Mouse (Mus musculus): ENCODE data around the gene Cstad.

Gene Cstad

GRCm38 (mm10) chr2:30595796-30596195 is 956 bp downstream of the Cstad start:
- DNase-seq (ENCODE audit: low spot score): no peak

- no peak for DNase-seq (ENCODE audit: low spot score)
These were observed 4.8 kb downstream of the Cstad start for GRCm38 (mm10) chr2:30599621-30600020.

DNA sequence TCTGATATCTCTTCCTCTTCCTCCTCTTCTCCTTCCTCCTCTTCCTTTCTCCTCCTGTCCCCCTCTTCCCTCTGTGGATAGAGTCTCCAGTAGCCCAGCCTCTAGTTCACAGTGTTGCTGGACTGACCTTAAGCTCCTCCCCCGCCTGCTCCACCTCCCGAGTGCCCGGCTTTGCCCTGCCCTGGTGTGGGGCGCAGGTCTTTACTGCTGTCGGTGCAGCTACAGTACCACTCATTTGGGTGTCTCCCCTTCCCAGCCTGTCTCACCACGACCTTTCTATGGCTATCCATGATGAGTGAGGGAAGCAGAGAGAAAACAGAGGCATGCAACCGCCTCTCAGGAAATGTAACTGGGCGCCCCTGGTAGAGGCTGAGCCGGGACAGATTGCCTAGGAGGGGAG is 5.5 kb downstream of the Cstad start:
- no peak for DNase-seq (ENCODE audit: low spot score)

DNA sequence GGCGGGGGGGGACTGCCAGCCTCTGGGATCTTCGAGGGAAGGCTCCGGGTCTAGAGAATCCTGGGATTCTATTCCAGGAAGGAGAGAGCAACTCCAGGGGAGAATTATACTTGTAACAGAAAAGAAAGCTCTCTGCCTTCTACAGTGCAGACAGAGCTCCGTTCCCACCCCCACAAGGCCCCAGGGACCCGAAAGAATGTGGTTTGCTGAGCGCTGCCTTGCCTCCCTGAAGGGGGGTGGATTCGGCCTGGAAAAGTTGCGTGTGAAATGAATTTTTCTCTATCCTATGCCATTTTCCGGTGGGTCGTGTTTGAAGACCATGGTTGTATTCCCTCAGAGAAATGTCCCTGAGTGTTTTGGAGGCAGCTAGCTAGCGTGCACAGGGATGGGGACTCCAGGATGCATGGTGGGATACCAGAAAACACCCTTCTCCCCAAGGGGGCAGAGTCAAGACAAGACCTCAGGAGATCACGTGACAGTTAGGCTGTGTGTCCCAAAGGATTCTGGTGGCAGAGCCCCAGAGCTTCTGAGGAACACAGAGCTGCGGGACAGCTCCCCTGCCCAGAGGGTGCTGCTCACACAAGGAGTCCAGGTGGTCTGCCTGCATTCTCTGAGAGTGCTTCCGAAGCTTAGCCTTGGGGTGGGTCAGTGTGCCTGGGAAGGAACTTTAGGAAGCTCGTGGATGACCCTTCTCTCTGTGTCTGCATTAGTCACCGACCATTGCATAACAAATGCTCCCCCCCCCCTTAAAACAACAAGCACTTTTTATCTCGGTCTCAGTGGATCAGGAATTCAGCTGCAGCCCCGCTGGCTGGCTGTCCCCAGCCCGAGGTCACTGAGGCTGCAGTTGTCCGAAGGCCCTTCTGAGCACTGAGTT is 6.4 kb downstream of the Cstad start:
- no peak for DNase-seq (ENCODE audit: low spot score)

DNA sequence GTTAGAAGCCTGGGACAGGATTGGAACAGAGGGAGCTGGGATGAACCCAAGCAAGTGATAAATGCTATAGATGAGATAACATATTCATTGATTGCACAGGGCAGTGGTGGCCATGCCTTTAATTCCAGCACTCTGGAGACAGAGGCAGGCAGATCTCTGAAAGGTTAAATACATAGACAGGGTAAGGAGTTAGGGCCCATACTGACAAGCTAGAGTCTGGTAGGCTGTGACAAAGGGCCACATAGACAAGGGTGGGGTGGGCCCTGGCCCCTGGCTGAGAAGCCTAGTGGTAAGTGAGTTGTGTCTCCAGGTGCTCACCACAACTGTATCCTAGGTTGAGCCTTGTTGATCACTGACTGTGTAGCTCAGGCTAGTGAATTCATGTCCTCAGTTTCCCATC is 7.6 kb downstream of the Cstad start:
- no peak for DNase-seq (ENCODE audit: low spot score)

GRCm38 (mm10) chr2:30603731-30604130 is 8.9 kb downstream of the Cstad start:
- DNase-seq (ENCODE audit: low spot score): no peak

- no peak for DNase-seq (ENCODE audit: low spot score)
These were observed 10.3 kb downstream of the Cstad start for GRCm38 (mm10) chr2:30604880-30605761.

DNA sequence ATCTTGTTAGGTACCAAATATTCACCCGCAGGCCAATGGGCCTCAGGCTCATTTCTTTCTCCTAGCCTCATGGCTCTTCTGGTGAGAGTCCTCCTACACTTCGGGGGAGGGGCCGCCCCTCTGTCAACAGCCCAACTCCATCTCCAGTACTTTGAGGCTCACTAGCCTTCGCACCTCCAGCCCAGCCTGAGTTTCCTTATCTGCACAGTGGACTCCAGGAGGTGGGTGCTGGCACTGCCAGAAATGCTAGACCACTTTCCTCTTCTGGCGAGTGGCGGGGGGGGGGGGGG is 10.9 kb downstream of the Cstad start:
- DNase-seq (ENCODE audit: low spot score): no peak

GRCm38 (mm10) chr2:30606621-30607052 is 11.8 kb downstream of the Cstad start:
- no peak for DNase-seq (ENCODE audit: low spot score)

DNA sequence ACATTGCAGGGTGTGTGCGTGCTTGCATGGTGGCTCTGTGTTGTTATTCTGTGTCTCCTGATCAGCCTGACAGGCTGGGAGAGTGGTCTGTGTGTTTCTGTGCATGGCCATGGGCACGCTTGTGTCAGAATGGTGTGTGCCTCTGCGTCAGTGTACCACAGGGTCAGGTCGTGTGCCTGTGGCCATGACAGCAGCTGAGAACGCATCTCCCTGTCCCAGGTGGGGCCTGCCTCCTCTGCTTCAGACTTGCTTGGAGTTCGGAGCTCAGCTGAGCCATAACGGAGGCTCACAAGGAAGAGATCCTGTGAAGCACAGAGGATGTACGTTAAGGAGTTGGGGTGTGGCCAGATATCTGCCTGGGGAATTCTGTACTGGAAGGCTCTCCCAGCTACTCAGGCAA is 13.1 kb downstream of the Cstad start:
- DNase-seq (ENCODE audit: low spot score): no peak

GRCm38 (mm10) chr2:30608690-30609201 is 13.9 kb downstream of the Cstad start:
- no peak for DNase-seq (ENCODE audit: low spot score)

DNA sequence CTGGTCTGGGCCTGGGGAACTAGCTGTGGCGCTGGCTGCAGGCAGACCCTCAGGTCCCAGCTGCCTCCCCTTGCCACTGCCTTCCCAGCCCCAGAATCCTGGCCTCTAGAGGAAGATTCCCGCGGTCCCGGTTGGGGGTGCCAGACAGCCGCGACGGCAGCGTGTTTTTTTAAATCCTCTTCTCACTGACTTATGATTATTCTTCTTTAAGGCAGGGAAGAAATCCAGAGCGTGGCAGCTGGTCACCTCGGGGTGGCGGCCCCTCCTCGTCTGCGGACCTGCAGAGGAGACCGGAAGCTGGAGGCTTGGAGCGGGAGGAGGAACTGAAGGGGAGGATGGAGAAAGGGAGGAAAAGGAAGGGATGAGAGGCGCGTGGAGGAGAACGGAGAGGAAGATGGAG is 18.7 kb downstream of the Cstad start:
- DNase-seq (ENCODE audit: low spot score): no peak

GRCm38 (mm10) chr2:30614151-30614923 is 19.5 kb downstream of the Cstad start:
- DNase-seq (ENCODE audit: low spot score): no peak

DNA sequence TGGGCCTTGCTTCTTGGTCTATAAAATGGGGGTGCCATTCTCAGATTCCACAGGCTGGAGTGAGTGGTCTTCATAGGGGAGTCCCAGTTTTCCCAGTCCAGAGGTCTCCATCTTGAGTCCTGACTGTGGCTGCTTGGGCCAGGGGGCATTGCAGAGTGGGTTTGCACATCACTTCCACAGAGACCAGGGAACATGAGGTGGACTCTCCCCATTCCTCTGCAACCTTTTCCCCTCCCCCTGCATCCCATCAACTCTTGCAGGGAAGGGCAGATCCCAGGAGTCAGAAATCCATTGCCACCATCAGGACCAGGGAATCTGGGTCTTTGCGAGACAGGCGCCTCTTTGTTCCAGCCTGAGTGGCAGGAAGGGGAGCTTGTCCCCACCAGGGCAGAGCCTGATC is 21.0 kb downstream of the Cstad start:
- no peak for DNase-seq (ENCODE audit: low spot score)

DNA sequence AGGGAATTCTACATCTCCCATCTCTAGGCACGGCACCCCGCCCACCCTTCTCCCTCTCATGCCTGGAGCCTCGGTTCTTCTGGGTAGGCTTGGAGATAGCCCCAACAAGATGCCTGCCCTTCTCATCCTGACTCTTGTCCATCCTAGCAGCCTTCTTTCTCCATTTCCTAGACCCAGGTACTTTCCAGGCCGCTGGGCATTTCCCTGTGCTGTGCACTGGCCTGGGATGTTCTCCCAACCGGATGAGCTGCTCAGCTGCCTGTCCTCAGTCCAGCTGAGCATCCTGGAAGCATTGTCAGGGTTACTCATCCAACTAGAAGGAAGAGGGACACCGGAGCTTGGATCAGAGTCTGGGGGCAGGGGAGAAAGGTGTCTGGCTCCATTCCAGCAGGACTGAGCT is 21.6 kb downstream of the Cstad start:
- DNase-seq (ENCODE audit: low spot score): no peak

GRCm38 (mm10) chr2:30618487-30619248 is 23.8 kb downstream of the Cstad start:
- DNase-seq (ENCODE audit: low spot score): no peak

DNA sequence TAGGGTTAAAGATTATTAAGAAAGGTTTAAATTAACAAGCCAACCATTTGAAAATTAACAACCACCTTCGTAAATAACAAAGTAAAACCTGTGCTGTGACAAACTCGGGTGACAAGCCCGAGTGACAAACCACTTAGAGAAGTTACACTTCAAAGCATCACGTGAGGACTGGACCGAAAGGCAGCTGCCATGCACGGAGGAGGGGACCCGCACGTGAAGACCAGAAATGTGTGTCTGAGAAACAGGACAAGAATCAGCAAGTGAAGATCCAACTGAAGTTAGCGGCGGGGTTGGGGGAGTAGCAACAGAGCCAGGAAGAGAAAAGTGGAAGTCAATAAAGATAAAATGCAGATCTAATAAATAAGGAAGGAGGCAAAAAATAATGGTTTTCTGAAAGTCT is 29.0 kb downstream of the Cstad start:
- DNase-seq (ENCODE audit: low spot score): no peak

DNA sequence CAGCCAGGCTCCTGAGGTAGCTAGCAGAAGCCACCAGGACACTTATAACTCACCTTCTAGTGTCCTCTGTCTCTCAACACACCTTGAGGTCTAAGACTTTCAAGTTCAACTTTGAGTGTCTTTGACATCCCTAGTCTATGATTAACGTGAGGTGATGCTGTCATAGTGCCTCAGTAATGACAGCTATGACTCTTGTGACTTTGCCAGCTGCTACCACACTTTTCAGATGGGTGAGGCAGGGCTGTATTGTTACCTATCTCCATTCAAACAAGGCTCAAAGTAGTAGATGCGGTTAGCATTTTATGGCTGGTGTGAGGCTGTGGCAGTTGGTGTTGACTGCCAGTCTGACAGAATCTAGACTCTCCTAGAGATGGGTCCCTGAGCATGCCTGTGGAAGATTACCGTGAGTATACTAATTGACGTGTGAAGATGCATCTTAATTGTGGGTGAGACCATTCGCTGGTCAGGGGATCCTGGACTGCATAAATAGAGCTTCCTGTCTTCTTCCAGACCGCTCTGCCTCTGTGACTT is 30.5 kb downstream of the Cstad start:
- no peak for DNase-seq (ENCODE audit: low spot score)

GRCm38 (mm10) chr2:30626058-30626675 is 31.3 kb downstream of the Cstad start:
- DNase-seq (ENCODE audit: low spot score): no peak

- no peak for DNase-seq (ENCODE audit: low spot score)
These were observed 32.5 kb downstream of the Cstad start for GRCm38 (mm10) chr2:30627338-30627737.

DNA sequence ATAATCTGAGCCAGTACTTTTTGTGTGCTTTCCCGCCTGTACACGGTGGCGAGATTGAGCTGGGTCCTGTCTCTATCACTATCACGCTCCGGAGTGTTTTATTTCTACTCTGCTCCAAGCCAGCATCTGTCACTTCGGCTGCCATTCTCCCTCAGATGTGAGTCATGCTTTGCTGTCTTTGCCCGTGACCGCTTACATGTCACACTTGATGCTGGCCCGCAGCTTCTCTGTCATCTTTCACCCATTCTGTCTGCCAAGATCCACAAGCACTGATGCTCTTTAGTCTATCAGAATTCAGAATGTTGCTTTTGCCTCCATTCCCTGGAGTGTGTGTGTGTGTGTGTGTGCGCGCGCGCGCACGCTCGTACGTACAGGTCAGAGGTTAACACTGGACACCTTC is 33.5 kb downstream of the Cstad start:
- no peak for DNase-seq (ENCODE audit: low spot score)
